Mouse (Mus musculus): Measurements from ENCODE around the gene Plekhg6.

- TF ChIP-seq CTCF (IDR thresholded peaks at IDR 0.05; ENCODE audit: low read depth) (no peak), EP300 (IDR thresholded peaks at IDR 0.05; ENCODE audit: low read depth) (no peak)
Measured at GRCm38 (mm10) chr6:125344084-125344483, 36.5 kb downstream of the Plekhg6 start.
